Mouse (Mus musculus) bone marrow macrophage, adult 2 months (primary cell): Measurements from ENCODE around the gene Gm20388. TPM values are rescaled to one million over a fixed set of nuclear protein-coding genes. Genes with fewer than 3 reads are reported as not detected.

Experiments
- H3K27ac ChIP-seq: 2 replicates; pipeline ENCODE4 v1.5.1; 2012; ENCODE audit warnings: low read depth, low read length; ENCODE audit not compliant: insufficient read depth
- H3K4me1 ChIP-seq: 2 replicates; pipeline ENCODE4 v1.6.1; 2012; ENCODE audit warnings: low read length; ENCODE audit not compliant: control insufficient read depth, insufficient read depth
- H3K4me3 ChIP-seq: 2 replicates; pipeline ENCODE4 v1.5.1; 2012; ENCODE audit warnings: mild to moderate bottlenecking, low read length, moderate library complexity; ENCODE audit not compliant: insufficient read depth
- CTCF ChIP-seq: IDR thresholded peaks from 2 replicates; pipeline ENCODE4 v1.5.1; 2012; ENCODE audit warnings: low read depth, mild to moderate bottlenecking, low read length, moderate library complexity
- POLR2A ChIP-seq: IDR thresholded peaks from 2 replicates; pipeline ENCODE4 v1.6.1; 2012; ENCODE audit warnings: mild to moderate bottlenecking, low read depth, low read length, borderline replicate concordance
- polyA plus RNA-seq: library from polyadenylated mRNA; stranded (reverse); fragments of >200 nt; gene quantifications from 2 replicates; pipeline ENCODE4 v1.2.4, GENCODE M21; 2012; ENCODE audit not compliant: missing spikeins, insufficient read depth, insufficient read length

The Gm20388 gene
- polyA plus RNA-seq, 1 experiment, result 32.7 TPM

DNA sequence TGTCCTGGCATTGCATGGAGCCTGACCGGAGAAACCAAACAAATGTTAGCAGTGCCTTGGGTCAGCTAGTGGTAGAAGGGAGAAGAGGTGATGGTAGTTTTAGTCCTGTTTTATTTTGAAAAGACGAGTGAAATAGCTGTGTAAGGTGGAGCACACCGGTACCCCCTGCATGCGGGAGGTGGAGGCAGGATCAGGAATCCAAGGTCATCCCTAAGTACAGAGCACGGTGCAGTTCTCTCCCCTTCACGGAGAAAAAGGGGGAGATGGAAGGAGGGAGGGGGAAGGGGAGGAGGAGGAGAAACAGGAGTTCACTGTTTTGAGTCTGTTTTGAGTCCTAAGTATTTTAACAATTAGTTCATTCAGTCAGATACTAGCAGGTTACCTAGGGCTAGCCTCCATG is 2.0 kb downstream of the Gm20388 start:
- H3K27ac ChIP-seq, result no peak overlapping the region
- H3K4me1 ChIP-seq, result peaks cover 37% of the 10 kb centered on the region
- peak overlapping the region; percentile 88 for H3K4me3 ChIP-seq
- TF ChIP-seq CTCF (no peak), POLR2A (no peak)

DNA sequence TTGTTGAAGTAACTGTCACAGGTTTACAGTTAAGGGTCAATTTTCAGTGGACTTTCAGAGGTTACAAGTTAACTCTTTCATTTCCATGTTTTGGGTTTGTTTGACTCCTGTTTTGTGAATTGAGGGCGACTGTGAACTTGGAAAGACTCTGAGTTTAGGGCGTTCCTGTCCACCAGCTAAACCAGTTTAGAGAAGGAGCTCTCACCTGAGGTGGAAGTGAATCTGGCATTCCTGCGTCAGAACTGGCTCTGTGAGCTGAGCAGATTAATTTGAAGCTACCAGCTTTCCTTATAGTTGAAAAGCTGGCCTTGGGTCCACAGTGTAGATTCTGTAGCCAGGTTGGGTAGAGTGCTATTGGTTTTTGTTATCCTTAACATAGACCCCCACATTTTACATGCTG is 2.5 kb downstream of the Gm20388 start:
- Histone ChIP-seq H3K4me1 (peaks cover 37% of the 10 kb centered on the region), H3K27ac (no peak overlapping the region)

DNA sequence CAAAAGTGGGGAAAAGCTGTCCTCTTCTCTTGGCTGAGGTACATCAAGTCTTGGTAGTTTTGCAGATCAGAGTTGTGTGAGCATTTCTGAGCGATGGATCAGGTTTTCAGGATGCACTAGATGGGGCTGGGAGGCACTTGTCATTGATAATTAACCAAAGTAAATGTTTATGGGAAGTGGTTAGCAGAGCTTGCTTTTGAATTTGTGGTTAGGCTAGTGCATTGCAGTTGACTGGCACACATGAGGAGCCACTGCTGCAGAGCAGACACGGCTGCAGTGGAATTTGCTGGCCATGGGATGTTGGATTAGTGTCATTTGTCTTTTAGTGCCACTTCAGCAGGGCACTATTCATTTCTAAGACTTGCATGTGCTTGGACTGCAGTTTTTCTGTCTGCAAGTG is 3.5 kb downstream of the Gm20388 start:
- H3K4me3 ChIP-seq, result no peak overlapping the region
- no peak overlapping the region for H3K27ac ChIP-seq
- peaks cover 37% of the 10 kb centered on the region for H3K4me1 ChIP-seq
- TF ChIP-seq POLR2A (no peak), CTCF (no peak)

More for the DNA sequence above, 2.5 kb downstream of the Gm20388 start:
- no peak for TF ChIP-seq POLR2A
- no peak for TF ChIP-seq CTCF
- H3K4me3 ChIP-seq, result no peak overlapping the region

DNA sequence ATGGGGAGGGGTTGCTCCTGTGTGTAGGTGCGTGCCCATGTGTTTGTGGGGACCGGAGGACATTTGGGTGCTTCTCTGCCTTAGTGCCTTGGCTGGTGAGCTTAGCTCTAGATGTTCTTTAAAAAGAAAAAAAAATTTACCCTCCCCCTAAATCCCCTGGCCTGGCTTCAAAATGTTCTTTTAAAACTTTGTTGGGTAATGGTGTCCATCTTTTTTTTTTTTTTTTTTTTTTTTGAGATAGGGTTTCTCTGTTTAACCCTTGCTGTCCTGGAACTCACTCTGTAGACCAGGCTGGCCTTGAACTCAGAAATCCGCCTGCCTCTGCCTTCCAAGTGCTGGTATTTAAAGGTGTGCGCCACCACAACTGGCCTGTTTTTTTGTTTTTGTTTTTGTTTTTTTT is 4.7 kb downstream of the Gm20388 start:
- Histone ChIP-seq H3K4me1 (peaks cover 33% of the 10 kb centered on the region), H3K27ac (no peak overlapping the region), H3K4me3 (no peak overlapping the region)
- TF ChIP-seq POLR2A, result no peak
- no peak for TF ChIP-seq CTCF

DNA sequence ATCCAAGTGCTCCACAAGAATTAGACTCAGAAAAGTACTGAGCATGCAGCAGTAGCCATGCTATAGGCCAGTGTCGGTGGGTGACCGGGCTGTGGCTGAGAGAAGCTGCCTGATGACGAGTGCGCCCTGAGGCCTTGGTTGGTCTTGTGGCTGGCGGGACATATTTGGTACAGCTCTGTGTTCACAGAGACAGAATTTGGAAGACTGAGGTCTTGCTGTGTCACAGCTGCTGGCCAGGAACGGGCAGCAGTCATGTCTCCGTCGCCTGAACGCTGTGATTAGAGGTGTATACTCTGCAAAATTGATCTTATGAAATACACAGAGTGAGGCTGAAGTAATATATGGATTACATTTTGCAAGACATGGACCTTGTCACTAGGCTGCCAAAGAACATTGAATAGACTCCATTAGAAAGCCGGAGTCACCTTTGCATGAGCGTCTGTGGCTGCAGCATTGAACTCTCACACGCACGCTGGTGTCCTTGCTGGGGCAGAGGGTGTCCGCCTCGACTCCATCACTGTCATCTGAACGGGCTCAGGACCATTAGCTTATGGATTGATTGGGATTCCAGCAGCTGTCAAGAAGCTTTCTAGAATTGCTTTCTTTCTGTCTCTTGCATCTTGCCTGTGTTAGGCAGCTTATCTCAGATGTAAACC is 5.7 kb downstream of the Gm20388 start:
- peaks cover 36% of the 10 kb centered on the region for H3K4me1 ChIP-seq
- TF ChIP-seq POLR2A (no peak), CTCF (no peak)
- H3K4me3 ChIP-seq, result no peak overlapping the region
- H3K27ac ChIP-seq, result no peak overlapping the region

DNA sequence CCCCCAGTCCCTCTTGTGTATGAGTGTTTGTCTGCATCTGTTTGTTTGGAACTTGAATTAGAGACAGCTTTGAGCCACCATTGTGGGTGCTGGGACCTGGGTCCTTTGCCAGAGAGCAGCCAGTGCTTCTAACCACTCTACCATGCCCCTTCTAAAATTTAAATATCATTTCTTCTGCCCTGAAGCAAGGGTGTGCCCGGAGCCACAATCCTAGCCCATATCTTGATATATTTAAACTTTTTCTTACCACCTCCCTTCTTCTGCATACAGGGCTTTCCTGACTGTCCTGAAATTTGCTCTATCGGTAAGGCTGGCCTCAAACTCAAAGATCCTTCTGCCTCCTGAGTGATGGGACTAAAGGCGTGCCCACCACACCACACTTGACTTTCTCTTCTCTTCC is 6.8 kb downstream of the Gm20388 start:
- Histone ChIP-seq H3K27ac (no peak overlapping the region), H3K4me1 (peaks cover 39% of the 10 kb centered on the region), H3K4me3 (no peak overlapping the region)
- TF ChIP-seq CTCF (no peak), POLR2A (no peak)

DNA sequence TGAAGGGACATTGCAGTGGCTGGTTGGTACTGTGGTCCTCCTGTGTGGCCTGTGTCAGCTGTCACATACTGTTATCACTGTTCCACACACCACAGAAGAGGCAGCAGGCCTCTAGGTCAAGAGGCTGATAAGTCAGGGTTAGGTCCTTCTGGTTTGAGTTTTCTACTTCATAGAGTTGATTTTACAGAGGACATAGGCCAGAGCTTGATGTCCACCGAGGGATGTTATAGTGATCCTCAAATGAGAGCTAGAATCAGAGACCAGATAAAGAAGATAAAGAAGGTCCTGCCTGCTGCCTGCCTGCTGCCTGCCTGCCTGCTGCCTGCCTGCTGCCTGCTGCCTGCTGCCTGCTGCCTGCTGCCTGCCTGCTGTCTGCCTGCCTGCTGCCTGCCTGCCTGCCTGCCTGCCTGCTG is 7.5 kb downstream of the Gm20388 start:
- Histone ChIP-seq H3K4me3 (no peak overlapping the region), H3K4me1 (peaks cover 35% of the 10 kb centered on the region), H3K27ac (no peak overlapping the region)
- TF ChIP-seq CTCF (no peak), POLR2A (no peak)

DNA sequence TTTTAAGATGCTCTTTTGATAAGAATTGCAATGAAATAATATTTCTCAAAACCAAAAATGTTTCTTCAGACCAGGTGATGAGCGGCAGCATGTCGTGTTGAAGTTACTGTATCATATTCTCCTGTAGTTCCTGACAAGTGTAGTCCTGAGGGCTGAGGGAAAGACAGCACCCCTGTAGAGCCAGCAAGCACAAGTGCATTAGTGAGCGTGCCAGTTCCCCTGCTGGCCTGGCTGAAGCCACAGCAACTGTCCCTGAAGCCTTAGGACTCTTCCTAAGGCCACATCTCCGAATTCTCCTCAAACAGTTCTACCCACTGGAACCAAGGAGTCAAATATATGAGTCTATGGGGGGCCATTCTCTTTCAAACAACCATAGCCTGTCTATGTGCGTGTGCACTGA is 12.6 kb downstream of the Gm20388 start:
- no peak overlapping the region for H3K4me3 ChIP-seq
- H3K4me1 ChIP-seq, result peaks cover 27% of the 10 kb centered on the region
- H3K27ac ChIP-seq, result no peak overlapping the region
- TF ChIP-seq POLR2A, result no peak
- no peak for TF ChIP-seq CTCF

DNA sequence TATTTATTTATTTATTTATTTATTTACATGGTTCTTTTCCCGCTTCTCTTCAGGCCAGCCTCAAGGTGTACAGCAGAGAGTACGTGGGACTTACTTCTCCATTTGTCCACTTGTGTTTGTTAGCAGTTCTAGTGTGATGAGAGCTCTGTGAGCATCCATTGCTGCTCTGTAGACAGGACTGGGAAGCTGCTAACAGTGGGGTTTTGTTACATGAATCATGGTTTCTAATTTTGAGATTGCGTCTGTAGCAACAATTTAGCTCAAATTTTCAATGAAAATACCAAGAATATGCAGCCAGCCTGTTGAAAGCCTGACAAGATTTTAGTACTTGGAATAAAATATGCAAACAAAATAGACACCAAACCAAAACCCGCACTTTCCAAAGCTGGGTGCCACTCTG is 14.8 kb downstream of the Gm20388 start:
- TF ChIP-seq CTCF (no peak), POLR2A (no peak)
- Histone ChIP-seq H3K4me1 (peaks cover 33% of the 10 kb centered on the region), H3K4me3 (no peak overlapping the region), H3K27ac (no peak overlapping the region)

DNA sequence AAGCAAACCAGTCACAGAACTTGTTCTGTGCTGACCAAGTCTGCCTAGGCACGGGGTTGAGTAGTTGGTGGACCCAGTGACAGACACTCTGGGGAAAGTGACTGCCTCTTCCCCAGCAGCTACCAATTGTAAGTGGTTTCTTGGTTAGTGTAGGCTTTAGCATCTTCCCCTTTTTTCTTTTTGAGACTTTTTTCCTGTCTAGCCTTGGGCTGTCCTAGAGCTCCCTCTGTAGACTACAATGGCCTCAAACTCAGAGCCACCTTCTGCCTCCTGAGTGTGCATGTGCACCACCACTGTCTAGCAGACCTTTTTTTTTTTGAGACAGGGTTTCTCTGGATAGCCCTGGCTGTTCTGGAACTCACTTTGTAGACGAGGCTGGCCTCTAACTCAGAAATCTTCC is 15.8 kb downstream of the Gm20388 start:
- no peak overlapping the region for H3K27ac ChIP-seq
- TF ChIP-seq POLR2A (no peak), CTCF (peak; percentile 36; the same call in 1 of the 2 replicates)
- H3K4me3 ChIP-seq, result no peak overlapping the region
- H3K4me1 ChIP-seq, result peaks cover 35% of the 10 kb centered on the region
